Mouse (Mus musculus): ENCODE data around the gene Cntrl.

GRCm38 (mm10) chr2:35100529-35100928 is 8.8 kb upstream of the Cntrl start:
- TF ChIP-seq GATA1 (IDR thresholded peaks at IDR 0.05; ENCODE audit: low read length) (no peak), TAL1 (IDR thresholded peaks at IDR 0.05; ENCODE audit: low read length) (no peak)

Data from erythroblast, embryonic 14.5 days (primary cell).